Mouse (Mus musculus) stomach, embryonic 14.5 days (tissue): Measurements from ENCODE around the gene Gm49337. TPM values are rescaled to one million over a fixed set of nuclear protein-coding genes. Genes with fewer than 3 reads are reported as not detected.

Source experiments
- ATAC-seq: fragments of 200-750 bp; cut with Nextera tagmentation; 2 replicates; pipeline ENCODE4 v1.8.0; 2017; ENCODE audit warnings: low read depth, moderate TSS enrichment; ENCODE audit not compliant: insufficient number of reproducible peaks, insufficient read depth, low FRiP score
- H3K27ac ChIP-seq: fragments of 300-500 bp; sonication (generic); 2 replicates; pipeline ENCODE4 v1.5.1; 2014; ENCODE audit warnings: mild to moderate bottlenecking, low read length, moderate library complexity, mixed read lengths
- H3K27me3 ChIP-seq: fragments of 300-500 bp; sonication (generic); 2 replicates; pipeline ENCODE4 v1.6.1; 2014; ENCODE audit warnings: low read length, control low read depth, mixed read lengths; ENCODE audit not compliant: control insufficient read depth, insufficient read depth
- H3K36me3 ChIP-seq: fragments of 300-500 bp; sonication (generic); 2 replicates; pipeline ENCODE4 v1.6.1; 2014; ENCODE audit warnings: mild to moderate bottlenecking, control low read depth, low read length, moderate library complexity, mixed read lengths; ENCODE audit not compliant: control insufficient read depth, insufficient read depth
- H3K4me1 ChIP-seq: fragments of 300-500 bp; sonication (generic); 2 replicates; pipeline ENCODE4 v1.6.1; 2014; ENCODE audit warnings: low read length, control low read depth, mixed read lengths; ENCODE audit not compliant: control insufficient read depth, insufficient read depth
- H3K4me2 ChIP-seq: fragments of 300-500 bp; sonication (generic); replicated peaks from 2 replicates; pipeline ENCODE4 v1.6.1; 2014; ENCODE audit warnings: low read depth, low read length, control low read depth
- H3K4me3 ChIP-seq: fragments of 300-500 bp; sonication (generic); 2 replicates; pipeline ENCODE4 v1.5.1; 2014; ENCODE audit warnings: low read depth, low read length, control low read depth
- H3K9ac ChIP-seq: fragments of 300-500 bp; sonication (generic); replicated peaks from 2 replicates; pipeline ENCODE4 v1.6.1; 2014; ENCODE audit warnings: low read depth, mild to moderate bottlenecking, control low read depth, low read length, moderate library complexity, mixed read lengths
- H3K9me3 ChIP-seq: fragments of 300-500 bp; sonication (generic); 2 replicates; pipeline ENCODE4 v1.6.1; 2016; ENCODE audit warnings: low read depth, low read length, control low read depth; ENCODE audit not compliant: control insufficient read depth
- WGBS: fragments of 180-500 bp; shearing (Covaris S2); extraction: QIAGEN DNeasy Blood & Tissue Kit; methylation state at CpG from one replicate; pipeline ENCODE4 v1.1.7; 2014; 5-methylcytosine and 5-hydroxymethylcytosine counted together
- polyA plus RNA-seq: library from polyadenylated mRNA; unstranded; fragments of >200 nt; fragmentation: Nextera tagmentation; extraction: Ambion mirVana; gene quantifications from 2 replicates; pipeline ENCODE4 v1.2.1, GENCODE M21; 2014

The Gm49337 gene
- polyA plus RNA-seq, 1 experiment from 2014 or later: not detected

DNA sequence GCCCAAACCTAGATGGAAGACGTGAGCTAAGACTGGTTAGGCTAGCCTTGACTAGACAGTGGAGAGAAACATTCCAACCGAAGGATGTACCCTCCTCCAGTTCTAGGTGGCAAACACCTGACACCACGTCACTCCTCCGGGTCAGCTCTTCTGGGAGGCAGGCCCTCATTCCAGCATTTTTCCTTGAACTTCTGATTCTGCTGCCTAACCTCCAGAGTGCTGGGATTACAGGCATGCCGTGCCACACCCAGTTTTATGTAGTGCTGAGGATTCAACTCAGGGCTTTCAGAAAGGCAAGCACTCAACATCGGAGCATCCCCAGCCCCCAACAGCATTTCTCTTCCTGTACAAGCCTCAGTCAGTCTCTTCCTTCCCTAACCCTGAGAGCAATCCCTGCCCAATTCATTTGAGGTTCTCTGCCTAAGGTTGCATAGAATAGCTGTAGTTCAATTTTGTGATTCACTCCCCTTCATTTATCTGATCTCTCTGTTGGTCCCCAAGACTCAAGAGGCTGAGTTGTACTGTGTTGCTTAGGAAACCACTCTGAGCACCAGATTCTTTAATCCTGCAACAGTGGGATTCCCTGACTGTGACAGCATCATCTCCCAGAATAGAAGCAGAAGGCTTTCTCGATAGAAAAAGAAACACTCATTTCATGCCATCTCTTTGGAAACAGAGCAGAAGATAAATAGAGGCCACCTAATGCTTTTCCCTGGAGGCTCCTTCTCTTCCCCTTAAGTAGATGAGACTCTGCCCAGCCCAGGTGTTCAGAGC, 32.2 kb upstream of the Gm49337 start:
- WGBS: 78% methylated on average over 7 of the region's 7 CpGs
- no peaks in the 10 kb centered on the region for H3K36me3 ChIP-seq
- H3K9ac ChIP-seq: no peak overlapping the region
- H3K27me3 ChIP-seq: no peaks in the 10 kb centered on the region
- H3K4me1 ChIP-seq: peaks cover 10% of the 10 kb centered on the region
- no peaks in the 10 kb centered on the region for H3K9me3 ChIP-seq
- H3K4me2 ChIP-seq: no peak overlapping the region
- no peak for ATAC-seq
- no peak overlapping the region for H3K4me3 ChIP-seq
- H3K27ac ChIP-seq: no peak overlapping the region

DNA sequence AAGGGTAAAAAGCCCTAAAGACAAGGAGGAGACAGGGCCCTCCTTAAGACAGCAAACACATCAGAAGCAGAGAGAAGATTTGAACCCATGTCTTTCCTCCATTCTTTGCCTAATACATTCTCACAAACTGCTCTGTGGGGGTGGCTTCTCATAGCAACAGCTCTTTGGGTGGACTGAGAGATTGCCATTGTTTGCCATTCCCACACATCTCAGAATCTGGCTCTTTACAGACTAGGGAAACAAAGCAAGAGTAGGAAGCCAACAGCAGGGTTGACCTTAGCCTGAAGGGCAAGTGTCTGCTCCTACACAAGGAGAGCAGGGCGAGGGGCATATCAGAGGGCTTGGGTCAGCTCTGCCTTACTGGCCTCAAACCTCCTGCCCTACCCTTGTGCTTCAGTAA, 31.4 kb upstream of the Gm49337 start:
- peaks cover 10% of the 10 kb centered on the region for H3K4me1 ChIP-seq
- no peaks in the 10 kb centered on the region for H3K27me3 ChIP-seq
- WGBS: 55% methylated on average over 1 of the region's 1 CpGs
- no peaks in the 10 kb centered on the region for H3K9me3 ChIP-seq
- H3K4me3 ChIP-seq: no peak overlapping the region
- no peak overlapping the region for H3K4me2 ChIP-seq
- ATAC-seq: no peak
- no peak overlapping the region for H3K27ac ChIP-seq
- no peaks in the 10 kb centered on the region for H3K36me3 ChIP-seq
- H3K9ac ChIP-seq: no peak overlapping the region

DNA sequence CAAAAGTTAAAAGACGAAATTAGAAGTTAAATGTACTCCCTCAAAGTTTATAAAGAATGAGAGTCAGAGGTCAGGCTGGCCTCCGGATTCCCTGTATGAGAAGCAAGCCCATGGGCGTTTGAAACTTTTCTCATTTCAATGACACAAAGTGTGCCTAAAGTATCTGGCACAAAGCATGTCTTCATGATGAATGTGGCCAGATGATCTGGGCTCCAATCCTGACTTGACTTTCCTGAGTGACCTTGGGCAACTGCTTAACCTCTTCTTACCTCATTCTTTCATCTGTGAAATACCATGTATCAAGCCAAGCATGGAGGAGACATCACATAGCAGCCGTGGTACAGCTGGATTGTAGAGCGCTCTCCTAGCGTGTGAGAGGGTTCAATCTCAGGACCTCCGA, 30.9 kb upstream of the Gm49337 start:
- Histone ChIP-seq H3K27me3 (no peaks in the 10 kb centered on the region), H3K4me3 (no peak overlapping the region), H3K9me3 (no peaks in the 10 kb centered on the region), H3K4me2 (no peak overlapping the region), H3K36me3 (no peaks in the 10 kb centered on the region), H3K9ac (no peak overlapping the region), H3K27ac (no peak overlapping the region), H3K4me1 (peaks cover 10% of the 10 kb centered on the region)
- 75% methylated on average over 7 of the region's 7 CpGs for WGBS
- ATAC-seq: no peak

DNA sequence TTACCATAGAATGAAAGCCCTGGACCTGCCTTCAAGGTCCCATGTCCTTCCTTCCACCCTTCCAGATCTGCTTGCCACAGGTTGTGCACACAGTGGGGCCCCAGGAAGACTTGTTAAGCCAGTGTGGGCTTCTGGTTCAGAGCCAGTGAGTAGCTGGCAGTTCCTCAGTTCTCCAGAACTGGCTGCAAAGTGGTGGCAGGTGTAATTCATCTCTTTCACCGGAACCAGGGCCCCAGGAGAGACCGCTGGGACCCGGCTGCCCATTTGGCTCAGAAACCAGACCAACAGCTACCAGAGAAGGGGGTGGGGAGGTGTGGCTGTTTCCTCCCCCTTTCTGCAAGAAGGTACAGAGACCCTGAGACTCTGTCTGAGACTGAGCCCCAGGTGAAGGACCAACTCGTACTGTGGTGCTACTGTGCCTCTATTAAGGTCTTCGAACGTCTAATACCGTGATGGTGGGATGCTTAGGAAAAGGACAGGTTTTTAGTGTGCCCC, 29.8 kb upstream of the Gm49337 start:
- no peak for ATAC-seq
- Histone ChIP-seq H3K27me3 (no peaks in the 10 kb centered on the region), H3K4me1 (peaks cover 10% of the 10 kb centered on the region), H3K27ac (no peak overlapping the region), H3K4me2 (peak overlapping the region; percentile 87), H3K36me3 (no peaks in the 10 kb centered on the region), H3K9me3 (no peaks in the 10 kb centered on the region), H3K9ac (peak overlapping the region; percentile 67; the same call in 1 of the 2 replicates), H3K4me3 (peak overlapping the region; percentile 66; the same call in 1 of the 2 replicates)
- WGBS: 5% methylated on average over 7 of the region's 7 CpGs

DNA sequence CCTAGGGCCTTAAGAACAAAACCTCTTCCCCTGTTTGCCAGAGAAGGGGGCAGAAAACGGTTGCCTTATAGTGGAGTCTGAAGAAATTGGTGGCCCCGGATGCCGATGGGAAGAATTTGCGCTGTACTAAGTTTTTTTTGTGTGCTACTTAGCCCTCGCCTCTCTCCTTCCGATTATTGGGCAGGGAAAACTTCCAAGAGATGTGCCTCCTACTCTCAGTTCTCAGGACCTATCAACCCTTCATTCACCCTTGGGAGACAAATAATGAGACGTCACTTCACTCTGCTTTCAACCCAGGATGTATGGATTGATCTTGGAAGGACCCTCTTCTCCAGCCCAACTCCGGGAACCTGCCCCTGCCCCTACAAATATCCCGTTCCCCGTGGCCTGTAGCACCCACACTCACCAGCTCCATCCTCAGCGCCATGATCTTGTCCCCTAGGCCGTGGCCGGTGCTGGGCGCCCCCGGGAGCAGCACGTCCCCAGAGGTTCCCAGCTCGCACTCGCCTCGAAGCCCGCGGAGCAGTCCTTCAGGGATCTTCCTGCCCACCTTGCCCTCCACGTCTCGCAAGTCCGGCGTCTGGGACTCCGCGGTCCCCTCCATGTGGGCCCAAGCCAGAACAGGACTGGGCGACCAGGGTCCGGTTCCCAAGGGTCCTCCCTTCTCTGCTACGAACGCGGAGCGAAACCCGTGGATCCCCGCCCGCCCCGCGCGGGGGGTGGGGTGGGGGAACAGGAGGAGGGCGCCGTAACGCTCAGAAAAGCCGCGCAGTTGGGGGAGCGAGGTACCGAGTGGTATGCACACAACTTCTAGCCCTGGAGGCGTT, 29.1 kb upstream of the Gm49337 start:
- Histone ChIP-seq H3K9ac (peak overlapping the region; percentile 67), H3K27ac (no peak overlapping the region), H3K4me1 (peaks cover 10% of the 10 kb centered on the region), H3K9me3 (no peaks in the 10 kb centered on the region), H3K4me2 (peak overlapping the region; percentile 87), H3K27me3 (no peaks in the 10 kb centered on the region), H3K36me3 (no peaks in the 10 kb centered on the region), H3K4me3 (peak overlapping the region; percentile 66)
- 1% methylated on average over 42 of the region's 47 CpGs for WGBS
- peak; percentile 68; the same call in 1 of the 2 replicates for ATAC-seq

DNA sequence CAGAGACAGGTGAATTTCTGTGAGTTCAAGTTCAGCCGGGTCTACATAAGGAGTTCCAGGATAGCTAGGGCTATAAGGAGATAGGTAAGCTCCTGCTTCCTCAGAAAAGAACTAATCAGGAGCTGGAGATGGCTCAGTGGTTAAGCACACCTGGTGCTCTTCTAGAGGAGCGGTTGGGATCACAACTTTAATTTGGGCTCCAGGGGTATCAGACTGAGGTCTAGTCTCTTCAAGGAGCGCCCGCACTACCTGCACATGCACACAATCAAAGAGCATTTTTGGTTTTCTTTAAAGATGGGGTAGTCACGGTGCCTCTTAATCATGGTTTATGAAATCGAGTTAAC, 23.4 kb upstream of the Gm49337 start:
- no peak for ATAC-seq
- Histone ChIP-seq H3K9ac (peak overlapping the region; percentile 89; the same call in 1 of the 2 replicates), H3K4me2 (peak overlapping the region; percentile 76), H3K4me1 (peaks cover 7% of the 10 kb centered on the region), H3K27ac (peak overlapping the region; percentile 79), H3K4me3 (peak overlapping the region; percentile 73), H3K9me3 (no peaks in the 10 kb centered on the region), H3K27me3 (no peaks in the 10 kb centered on the region), H3K36me3 (peaks cover 30% of the 10 kb centered on the region)
- 19% methylated on average over 6 of the region's 6 CpGs for WGBS

- peak; percentile 95 for ATAC-seq
- peak overlapping the region; percentile 73 for H3K4me3 ChIP-seq
- peak overlapping the region; percentile 79 for H3K27ac ChIP-seq
- peaks cover 35% of the 10 kb centered on the region for H3K36me3 ChIP-seq
- peak overlapping the region; percentile 89 for H3K9ac ChIP-seq
- no peaks in the 10 kb centered on the region for H3K9me3 ChIP-seq
- H3K27me3 ChIP-seq: no peaks in the 10 kb centered on the region
- H3K4me1 ChIP-seq: peaks cover 7% of the 10 kb centered on the region
- H3K4me2 ChIP-seq: peak overlapping the region; percentile 76
- under 1% methylated on average over 73 of the region's 73 CpGs for WGBS
Measured at GRCm38 (mm10) chr4:116150156-116150861, 22.9 kb upstream of the Gm49337 start.

DNA sequence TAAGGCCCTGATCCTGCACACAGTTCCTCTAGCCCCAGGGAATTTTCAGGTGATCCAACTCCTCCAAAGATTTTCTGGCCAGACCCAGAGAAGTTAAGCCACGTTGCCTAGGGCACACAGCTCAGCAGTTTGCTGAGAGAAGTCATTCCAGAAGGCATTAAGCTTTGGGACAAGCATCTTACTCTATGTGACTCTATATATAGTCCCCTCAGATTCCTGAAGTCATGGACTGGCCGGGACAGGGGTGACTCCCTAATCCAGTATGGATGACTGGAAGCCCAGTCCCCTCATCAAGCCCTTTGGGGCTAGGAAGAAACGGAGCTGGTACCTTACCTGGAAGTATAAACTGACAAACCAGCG, 22.3 kb upstream of the Gm49337 start:
- Histone ChIP-seq H3K4me2 (peak overlapping the region; percentile 76), H3K27me3 (no peaks in the 10 kb centered on the region), H3K27ac (peak overlapping the region; percentile 58; the same call in 1 of the 2 replicates), H3K4me3 (peak overlapping the region; percentile 73), H3K4me1 (peaks cover 7% of the 10 kb centered on the region), H3K9me3 (no peaks in the 10 kb centered on the region), H3K36me3 (peaks cover 41% of the 10 kb centered on the region), H3K9ac (peak overlapping the region; percentile 89)
- 0 out of 2 replicates have a peak, but pooled peaks have one; percentile 19 for ATAC-seq
- WGBS: 15% methylated on average over 4 of the region's 4 CpGs
